Mouse (Mus musculus) embryonic facial prominence, embryonic 14.5 days (tissue): ENCODE measurements around the gene Megf11. TPM values are rescaled to one million over a fixed set of nuclear protein-coding genes. Genes with fewer than 3 reads are reported as not detected.

Experiments
- ATAC-seq: fragments of 200-750 bp; cut with Nextera tagmentation; 2 replicates; pipeline ENCODE4 v1.8.0; 2017; ENCODE audit warnings: low read depth, moderate number of reproducible peaks, moderate TSS enrichment
- DNase-seq: peaks from one replicate; pipeline ENCODE4 v3.0.0-alpha.2; 2015; ENCODE audit warnings: low spot score
- H3K27ac ChIP-seq: fragments of 300-500 bp; sonication (generic); replicated peaks from 2 replicates; pipeline ENCODE4 v1.5.1; 2014; ENCODE audit warnings: low read depth, mild to moderate bottlenecking, low read length, moderate library complexity
- H3K27me3 ChIP-seq: fragments of 300-500 bp; sonication (generic); replicated peaks from 2 replicates; pipeline ENCODE4 v1.6.1; 2014; ENCODE audit warnings: low read length; ENCODE audit not compliant: control insufficient read depth, insufficient read depth
- H3K36me3 ChIP-seq: fragments of 300-500 bp; sonication (generic); 2 replicates; pipeline ENCODE4 v1.6.1; 2014; ENCODE audit warnings: low read length, mixed read lengths; ENCODE audit not compliant: control insufficient read depth, insufficient read depth
- H3K4me1 ChIP-seq: fragments of 300-500 bp; sonication (generic); 2 replicates; pipeline ENCODE4 v1.6.1; 2014; ENCODE audit warnings: antibody characterized with exemption, low read length; ENCODE audit not compliant: control insufficient read depth, insufficient read depth
- H3K4me2 ChIP-seq: fragments of 300-500 bp; sonication (generic); 2 replicates; pipeline ENCODE4 v1.6.1; 2014; ENCODE audit warnings: low read depth, mild to moderate bottlenecking, low read length, moderate library complexity, mixed read lengths
- H3K4me3 ChIP-seq: fragments of 300-500 bp; sonication (generic); 2 replicates; pipeline ENCODE4 v1.5.1; 2014; ENCODE audit warnings: low read depth, mild to moderate bottlenecking, low read length
- H3K9ac ChIP-seq: fragments of 300-500 bp; sonication (generic); 2 replicates; pipeline ENCODE4 v1.6.1; 2014; ENCODE audit warnings: low read depth, mild to moderate bottlenecking, low read length, moderate library complexity, mixed read lengths
- H3K9me3 ChIP-seq: fragments of 300-500 bp; sonication (generic); 2 replicates; pipeline ENCODE4 v1.6.1; 2016; ENCODE audit warnings: low read length; ENCODE audit not compliant: control insufficient read depth
- WGBS: fragments of 180-500 bp; shearing (Covaris S2); extraction: QIAGEN DNeasy Blood & Tissue Kit; methylation state at CpG from one replicate; pipeline ENCODE4 v1.1.7; 2014; 5-methylcytosine and 5-hydroxymethylcytosine counted together
- microRNA-seq: library from miRNA; unstranded; fragments of <30 nt; microRNA quantifications from one replicate; pipeline ENCODE4, GENCODE M21; 2016; ENCODE audit warnings: borderline number of aligned reads
- polyA plus RNA-seq: library from polyadenylated mRNA; unstranded; fragments of >200 nt; fragmentation: Nextera tagmentation; extraction: Ambion mirVana; gene quantifications from 2 replicates; pipeline ENCODE4 v1.2.1, GENCODE M21; 2014

Megf11 gene
- polyA plus RNA-seq, 1 experiment from 2014 or later, result 1.3 TPM

DNA sequence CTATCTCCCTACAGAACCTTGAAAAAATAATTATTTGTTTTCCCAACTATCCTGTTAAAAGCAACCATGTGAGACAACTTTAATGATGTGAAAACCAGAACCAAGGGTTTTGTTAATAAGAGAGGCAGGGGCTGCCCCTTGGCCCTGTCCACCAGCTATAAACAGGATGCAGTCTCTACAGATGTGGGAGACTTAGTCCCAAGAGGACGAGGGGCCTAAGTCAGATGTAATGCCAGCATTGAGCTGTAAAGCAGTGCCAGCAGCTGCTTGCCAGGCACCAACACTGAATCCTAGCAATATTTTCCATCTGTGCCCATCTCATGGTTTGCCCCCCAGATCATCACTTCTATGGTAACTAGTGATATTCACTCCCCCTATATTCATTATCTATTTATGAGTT, 357.0 kb downstream of the Megf11 start:
- DNase-seq, result no peak
- Histone ChIP-seq H3K27me3 (no peaks in the 10 kb centered on the region), H3K4me1 (no peaks in the 10 kb centered on the region), H3K27ac (no peak overlapping the region), H3K4me3 (no peak overlapping the region), H3K4me2 (no peak overlapping the region), H3K9ac (no peak overlapping the region), H3K9me3 (no peaks in the 10 kb centered on the region), H3K36me3 (no peaks in the 10 kb centered on the region)
- 62% methylated on average over 1 of the region's 1 CpGs for WGBS
- ATAC-seq, result no peak

DNA sequence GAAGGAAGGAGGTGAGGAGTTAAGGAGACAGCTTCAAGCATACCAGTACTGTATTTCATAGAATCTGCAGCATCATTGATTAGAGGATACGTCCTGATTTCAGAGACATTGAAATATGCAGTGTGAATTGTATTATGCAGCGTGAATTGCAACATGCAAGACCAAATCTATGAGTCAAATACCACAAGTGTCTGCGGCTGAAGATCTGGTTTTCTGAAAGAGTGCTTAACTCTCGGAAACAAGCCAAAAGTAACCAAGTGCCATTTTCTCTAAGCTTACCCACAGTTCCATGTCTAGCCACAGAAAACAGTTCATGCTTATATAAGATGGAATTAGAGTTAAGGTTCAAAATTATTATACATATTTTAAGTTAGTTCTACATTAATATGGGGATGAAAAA, 362.3 kb downstream of the Megf11 start:
- no peak for DNase-seq
- 77% methylated on average over 4 of the region's 4 CpGs for WGBS
- H3K36me3 ChIP-seq, result no peaks in the 10 kb centered on the region

DNA sequence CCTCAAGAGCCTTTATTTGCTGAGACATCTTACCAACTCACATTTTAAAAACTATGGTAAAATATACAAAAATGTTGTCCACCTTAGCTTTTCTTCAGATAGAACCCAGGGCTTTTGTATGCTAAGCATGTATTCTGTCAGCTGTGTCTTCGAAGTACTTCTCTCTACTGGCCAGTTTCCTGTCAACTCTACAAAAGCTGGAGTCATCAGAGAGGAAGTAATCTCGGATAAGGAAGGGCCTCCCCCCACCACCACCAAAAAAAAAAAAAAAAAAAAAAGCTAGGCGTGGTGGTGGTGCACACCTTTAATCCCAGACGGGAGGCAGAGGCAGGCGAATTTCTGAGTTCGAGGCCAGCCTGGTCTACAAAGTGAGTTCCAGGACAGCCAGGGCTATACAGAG, 363.9 kb downstream of the Megf11 start:
- no peaks in the 10 kb centered on the region for H3K27me3 ChIP-seq
- DNase-seq, result no peak
- no peaks in the 10 kb centered on the region for H3K36me3 ChIP-seq
- H3K4me1 ChIP-seq, result no peaks in the 10 kb centered on the region
- H3K9ac ChIP-seq, result no peak overlapping the region
- 88% methylated on average over 6 of the region's 6 CpGs for WGBS
- no peak for ATAC-seq
- H3K9me3 ChIP-seq, result no peaks in the 10 kb centered on the region
- H3K4me2 ChIP-seq, result no peak overlapping the region
- no peak overlapping the region for H3K4me3 ChIP-seq
- no peak overlapping the region for H3K27ac ChIP-seq

More for the DNA sequence above, 362.3 kb downstream of the Megf11 start:
- ATAC-seq, result no peak
- no peaks in the 10 kb centered on the region for H3K9me3 ChIP-seq
- H3K27me3 ChIP-seq, result no peaks in the 10 kb centered on the region
- no peak overlapping the region for H3K27ac ChIP-seq
- no peak overlapping the region for H3K4me3 ChIP-seq
- no peak overlapping the region for H3K4me2 ChIP-seq
- no peaks in the 10 kb centered on the region for H3K4me1 ChIP-seq
- H3K9ac ChIP-seq, result no peak overlapping the region

DNA sequence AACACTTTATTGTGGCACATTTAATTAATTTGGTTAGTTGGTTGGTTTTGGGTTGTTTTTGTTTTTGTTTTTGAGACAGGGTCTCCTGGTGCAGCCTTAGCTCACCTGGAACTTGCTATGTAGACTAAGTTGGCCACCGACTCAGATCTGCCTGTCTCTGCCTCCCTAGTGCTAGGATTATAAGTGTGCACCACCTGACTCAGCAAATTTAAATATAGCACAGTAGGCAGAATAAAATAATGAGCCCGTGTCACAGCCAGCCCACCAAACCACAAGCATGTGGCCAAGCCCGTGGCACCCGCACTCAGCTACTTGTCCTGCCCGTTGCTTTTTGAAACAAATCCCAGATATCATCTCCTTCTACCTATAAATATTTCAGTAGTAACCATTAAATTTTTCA, 367.1 kb downstream of the Megf11 start:
- 92% methylated on average over 5 of the region's 5 CpGs for WGBS
- H3K27me3 ChIP-seq, result no peaks in the 10 kb centered on the region
- H3K4me1 ChIP-seq, result no peaks in the 10 kb centered on the region
- no peaks in the 10 kb centered on the region for H3K9me3 ChIP-seq
- no peak overlapping the region for H3K4me3 ChIP-seq
- DNase-seq (no peak), ATAC-seq (no peak)
- no peak overlapping the region for H3K4me2 ChIP-seq
- H3K36me3 ChIP-seq, result no peaks in the 10 kb centered on the region
- H3K9ac ChIP-seq, result no peak overlapping the region
- no peak overlapping the region for H3K27ac ChIP-seq

DNA sequence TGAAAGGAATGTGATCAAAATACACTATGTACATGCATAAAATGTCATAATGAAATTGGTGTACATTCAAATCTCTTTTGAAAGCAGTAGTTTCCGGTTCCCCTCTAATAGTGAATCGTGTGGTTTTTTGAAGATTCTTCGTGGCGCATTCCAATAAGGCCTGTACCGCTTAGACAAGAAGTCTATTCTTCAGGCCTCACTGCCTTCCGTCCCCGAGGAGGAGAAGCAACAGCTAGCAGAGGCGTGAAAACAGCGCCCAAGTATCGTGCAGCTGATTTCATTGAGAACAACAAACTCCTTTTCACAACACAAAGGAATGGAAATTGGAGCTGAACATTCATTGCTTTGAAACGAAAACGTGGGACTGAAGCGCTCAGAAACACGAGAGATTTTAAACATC, 372.6 kb downstream of the Megf11 start:
- Histone ChIP-seq H3K4me1 (no peaks in the 10 kb centered on the region), H3K36me3 (no peaks in the 10 kb centered on the region), H3K27ac (no peak overlapping the region), H3K27me3 (no peaks in the 10 kb centered on the region), H3K4me2 (no peak overlapping the region), H3K4me3 (no peak overlapping the region), H3K9ac (no peak overlapping the region), H3K9me3 (no peaks in the 10 kb centered on the region)
- DNase-seq, result no peak
- WGBS, result 75% methylated on average over 14 of the region's 14 CpGs
- ATAC-seq, result no peak

Small RNAs within 50 kb of the gene (microRNA-seq; reads per million reads assigned to microRNA genes)
- gene Gm47308, result not detected

Other genes with a start within 250 kb of the Megf11 start
- 10.6 and 17.4 TPM in 2 replicates for gene Zwilch, start 212.5 kb upstream of the Megf11 start, polyA plus RNA-seq
- 1,344 and 1,393 TPM in 2 replicates for gene Rpl4, start 212.3 kb upstream of the Megf11 start, polyA plus RNA-seq
- 19.2 and 21.2 TPM in 2 replicates for gene Snapc5, start 206.4 kb upstream of the Megf11 start, polyA plus RNA-seq
- gene Uchl4, start 150.4 kb upstream of the Megf11 start, polyA plus RNA-seq, result 2.2 and 2.3 TPM in 2 replicates
- gene Map2k1, start 132.0 kb upstream of the Megf11 start, polyA plus RNA-seq, result 105 and 109 TPM in 2 replicates
- 168 and 218 TPM in 2 replicates for gene Tipin, start 104.0 kb upstream of the Megf11 start, polyA plus RNA-seq
- gene Dis3l, start 44.3 kb upstream of the Megf11 start, polyA plus RNA-seq, result 19.5 and 19.6 TPM in 2 replicates